Mouse (Mus musculus) neutrophil, adult 65 days (primary cell): Measurements from ENCODE around the gene Smarca1. TPM values are rescaled to one million over a fixed set of nuclear protein-coding genes. Genes with fewer than 3 reads are reported as not detected.

ENCODE experiments used
- total RNA-seq: library from RNA; stranded (reverse); gene quantifications from 2 replicates; pipeline ENCODE4 v1.2.4, GENCODE M21; 2023

The Smarca1 gene
- total RNA-seq: not detected in 2 replicates

DNA sequence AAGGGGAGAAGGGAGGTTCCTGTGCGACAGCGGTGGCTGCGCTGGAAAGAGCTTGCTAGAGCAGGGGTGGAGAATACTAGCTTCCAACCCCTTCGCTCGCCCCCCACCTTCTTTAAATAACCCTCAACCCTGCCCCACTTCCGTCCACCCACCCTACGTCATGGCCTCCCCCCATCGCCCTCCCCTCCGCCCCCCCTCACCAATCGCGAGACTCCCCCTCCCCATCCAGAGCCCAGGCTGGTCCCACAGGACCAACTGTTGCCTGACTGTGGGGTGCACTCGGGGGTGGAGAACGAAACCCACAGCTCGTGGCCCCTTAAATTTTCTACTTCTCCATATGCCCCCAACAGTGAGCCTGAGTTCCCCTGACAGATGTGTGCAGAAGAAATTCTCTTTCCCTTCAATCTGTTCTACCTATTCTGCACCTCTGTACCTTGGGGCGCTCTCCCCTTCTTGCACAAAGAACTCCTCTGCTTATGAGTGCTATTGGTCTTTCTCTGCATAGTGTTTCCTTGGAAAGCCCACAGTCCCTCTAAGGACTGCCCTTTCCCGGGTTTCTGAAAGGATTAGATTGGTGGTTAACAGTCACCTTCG lies at the start of gene Smarca1:
Smarca1 (minus strand) TSS at position 544 of the 594 bp plus-strand sequence.

DNA sequence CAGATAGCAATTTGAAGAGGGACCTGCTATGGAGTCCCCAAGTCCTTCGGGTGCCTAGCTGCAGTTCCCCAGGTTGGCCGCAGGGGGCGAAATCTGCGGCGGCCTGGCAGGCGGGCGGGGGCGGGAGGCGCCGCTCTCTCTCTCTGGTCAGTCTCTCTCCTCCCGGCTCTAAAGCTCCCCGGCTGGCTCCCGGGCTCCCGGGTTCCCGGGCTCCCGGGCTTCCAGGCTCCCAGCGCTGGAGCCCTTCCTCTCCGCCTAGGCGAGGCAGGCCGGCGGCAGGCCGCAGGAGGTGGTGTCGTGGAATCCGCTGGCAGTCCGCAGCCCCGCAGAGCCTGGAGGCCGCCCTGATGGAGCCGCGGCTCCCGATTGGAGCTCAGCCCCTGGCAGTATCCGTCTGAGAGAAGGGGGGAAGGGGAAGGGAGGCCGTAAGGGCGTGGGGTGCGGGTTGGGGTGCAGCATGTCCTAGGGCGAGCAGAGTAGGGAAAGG lies 19.6 kb upstream of the Smarca1 start, which contains the start of gene Ocrl:
Ocrl (plus strand) TSS at position 82 of the 487 bp plus-strand sequence.

Other genes with a start within 250 kb of the Smarca1 start
- gene Ocrl, start 19.4 kb upstream of the Smarca1 start, total RNA-seq: 9.3 and 14.4 TPM in 2 replicates
- gene Apln, start 141.9 kb upstream of the Smarca1 start, total RNA-seq: 0.88 and 1.4 TPM in 2 replicates
- gene Xpnpep2, start 215.8 kb upstream of the Smarca1 start, total RNA-seq: not detected in 2 replicates